Mouse (Mus musculus) neural tube, embryonic 11.5 days (tissue): ENCODE data around the gene Furin. TPM values are rescaled to one million over a fixed set of nuclear protein-coding genes. Genes with fewer than 3 reads are reported as not detected.
A peak's percentile ranks its signal among the peaks of the same experiment; 100 is the strongest.

Experiments used
- ATAC-seq: fragments of 200-750 bp; cut with Nextera tagmentation; 2 replicates; pipeline ENCODE4 v1.8.0; 2017; ENCODE audit warnings: moderate number of reproducible peaks, mild to moderate bottlenecking, moderate TSS enrichment, moderate library complexity; ENCODE audit not compliant: insufficient read depth, low FRiP score, low TSS enrichment
- DNase-seq: peaks from one replicate; pipeline ENCODE4 v3.0.0-alpha.2; 2015; ENCODE audit warnings: low spot score
- H3K27ac ChIP-seq: fragments of 300-500 bp; sonication (generic); 2 replicates; pipeline ENCODE4 v1.5.1; 2014; ENCODE audit warnings: low read depth, mild to moderate bottlenecking, low read length
- H3K27me3 ChIP-seq: fragments of 300-500 bp; sonication (generic); 2 replicates; pipeline ENCODE4 v1.6.1; 2014; ENCODE audit warnings: mild to moderate bottlenecking, low read length, mixed read lengths; ENCODE audit not compliant: control insufficient read depth, insufficient read depth
- H3K36me3 ChIP-seq: fragments of 300-500 bp; sonication (generic); 2 replicates; pipeline ENCODE4 v1.6.1; 2014; ENCODE audit warnings: mild to moderate bottlenecking, low read length, moderate library complexity, mixed read lengths; ENCODE audit not compliant: control insufficient read depth, insufficient read depth
- H3K4me1 ChIP-seq: fragments of 300-500 bp; sonication (generic); 2 replicates; pipeline ENCODE4 v1.6.1; 2014; ENCODE audit warnings: low read length, mixed read lengths; ENCODE audit not compliant: control insufficient read depth, insufficient read depth
- H3K4me2 ChIP-seq: fragments of 300-500 bp; sonication (generic); 2 replicates; pipeline ENCODE4 v1.6.1; 2014; ENCODE audit warnings: low read depth, mild to moderate bottlenecking, moderate library complexity
- H3K4me3 ChIP-seq: fragments of 300-500 bp; sonication (generic); 2 replicates; pipeline ENCODE4 v1.5.1; 2014; ENCODE audit warnings: low read depth, low read length
- H3K9ac ChIP-seq: fragments of 300-500 bp; sonication (generic); 2 replicates; pipeline ENCODE4 v1.6.1; 2014; ENCODE audit warnings: mild to moderate bottlenecking, low read length
- H3K9me3 ChIP-seq: fragments of 300-500 bp; sonication (generic); 2 replicates; pipeline ENCODE4 v1.6.1; 2016; ENCODE audit warnings: low read length; ENCODE audit not compliant: control insufficient read depth
- WGBS: fragments of 180-500 bp; shearing (Covaris S2); extraction: QIAGEN DNeasy Blood & Tissue Kit; methylation state at CpG from one replicate; pipeline ENCODE4 v1.1.7; 2014; 5-methylcytosine and 5-hydroxymethylcytosine counted together
- polyA plus RNA-seq: library from polyadenylated mRNA; unstranded; fragments of >200 nt; fragmentation: Nextera tagmentation; extraction: Ambion mirVana; gene quantifications from 2 replicates; pipeline ENCODE4 v1.2.1, GENCODE M21; 2014

The Furin gene
- polyA plus RNA-seq, 1 experiment from 2014 or later = 4.9 TPM

DNA sequence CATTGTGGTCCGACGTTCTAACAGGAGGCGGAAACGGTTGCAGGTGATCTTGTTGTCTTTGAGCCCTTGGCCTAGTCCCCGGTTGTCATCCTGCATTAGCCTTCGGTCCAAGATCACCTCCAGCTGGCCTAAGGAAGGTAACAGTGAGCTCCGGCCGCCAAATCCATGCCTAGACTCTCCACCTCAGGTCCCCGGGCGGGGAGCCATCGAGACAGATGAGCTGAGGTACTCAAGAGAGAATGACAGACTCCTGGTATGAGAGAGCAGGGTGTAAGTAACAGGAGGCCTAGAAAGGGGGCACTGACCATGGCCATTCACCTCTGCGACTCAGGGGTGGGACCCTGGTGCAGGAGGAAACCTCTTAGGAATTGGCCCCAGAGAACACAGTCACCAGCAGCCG, 48.9 kb downstream of the Furin start:
- Histone ChIP-seq H3K9me3 (no peaks in the 10 kb centered on the region), H3K4me3 (no peak overlapping the region), H3K27me3 (no peaks in the 10 kb centered on the region), H3K4me2 (no peak overlapping the region), H3K36me3 (peaks cover 11% of the 10 kb centered on the region), H3K27ac (no peak overlapping the region), H3K9ac (no peak overlapping the region), H3K4me1 (0 out of 2 replicates have a peak, but pooled peaks cover 5% of the 10 kb centered on the region)
- 90% methylated on average over 13 of the region's 13 CpGs for WGBS
- DNase-seq (no peak), ATAC-seq (no peak)

DNA sequence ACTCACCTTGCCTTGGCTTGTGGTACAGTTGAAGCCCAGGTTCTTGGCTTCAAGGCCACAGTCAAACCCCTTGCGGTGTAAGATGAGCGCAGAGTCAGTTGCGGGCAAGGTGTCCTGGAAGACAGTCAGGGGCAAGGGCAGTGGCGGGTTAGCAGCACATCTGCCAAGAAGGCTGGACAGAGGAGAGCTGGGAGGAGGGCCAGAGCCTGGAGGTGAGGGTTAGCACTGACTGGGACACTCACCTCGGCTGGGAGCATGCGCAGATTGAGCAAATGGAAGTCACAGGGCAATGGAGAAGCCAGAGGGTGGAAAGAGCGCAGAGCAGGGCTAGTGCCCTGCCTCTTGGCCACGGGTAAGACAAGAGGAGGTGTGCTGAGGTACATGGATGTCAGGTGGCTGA, 52.3 kb downstream of the Furin start:
- H3K36me3 ChIP-seq = peaks cover 10% of the 10 kb centered on the region
- no peak overlapping the region for H3K27ac ChIP-seq
- 92% methylated on average over 8 of the region's 8 CpGs for WGBS
- no peaks in the 10 kb centered on the region for H3K27me3 ChIP-seq
- DNase-seq (no peak), ATAC-seq (no peak)
- no peak overlapping the region for H3K4me3 ChIP-seq
- 0 out of 2 replicates have a peak, but pooled peaks cover 5% of the 10 kb centered on the region for H3K4me1 ChIP-seq
- H3K9ac ChIP-seq = no peak overlapping the region
- H3K4me2 ChIP-seq = no peak overlapping the region
- no peaks in the 10 kb centered on the region for H3K9me3 ChIP-seq

DNA sequence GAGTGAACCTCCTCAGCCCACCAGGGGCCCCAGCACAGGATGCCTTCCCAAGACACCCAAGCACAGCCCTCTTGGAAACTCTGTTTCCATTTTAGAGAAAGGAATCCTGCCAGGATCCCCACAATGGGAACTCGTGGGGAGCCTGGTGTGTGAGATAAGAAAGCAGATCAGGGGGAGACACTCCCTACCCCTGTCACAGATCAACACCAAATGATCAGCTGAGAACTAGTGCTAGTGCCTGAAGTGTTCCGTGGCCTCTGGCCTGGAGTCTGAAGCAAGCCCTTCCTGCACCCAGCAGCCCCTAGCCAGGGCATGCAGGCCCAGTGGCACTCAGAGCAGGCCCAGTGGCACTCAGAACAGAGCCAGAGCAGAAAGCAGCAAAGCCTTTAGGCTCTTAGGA, 54.4 kb downstream of the Furin start:
- H3K27ac ChIP-seq = no peak overlapping the region
- peaks cover 10% of the 10 kb centered on the region for H3K36me3 ChIP-seq
- DNase-seq (no peak), ATAC-seq (no peak)
- no peaks in the 10 kb centered on the region for H3K4me1 ChIP-seq
- H3K9me3 ChIP-seq = no peaks in the 10 kb centered on the region
- H3K4me3 ChIP-seq = no peak overlapping the region
- H3K27me3 ChIP-seq = no peaks in the 10 kb centered on the region
- no peak overlapping the region for H3K9ac ChIP-seq
- 85% methylated on average over 2 of the region's 2 CpGs for WGBS
- H3K4me2 ChIP-seq = no peak overlapping the region

DNA sequence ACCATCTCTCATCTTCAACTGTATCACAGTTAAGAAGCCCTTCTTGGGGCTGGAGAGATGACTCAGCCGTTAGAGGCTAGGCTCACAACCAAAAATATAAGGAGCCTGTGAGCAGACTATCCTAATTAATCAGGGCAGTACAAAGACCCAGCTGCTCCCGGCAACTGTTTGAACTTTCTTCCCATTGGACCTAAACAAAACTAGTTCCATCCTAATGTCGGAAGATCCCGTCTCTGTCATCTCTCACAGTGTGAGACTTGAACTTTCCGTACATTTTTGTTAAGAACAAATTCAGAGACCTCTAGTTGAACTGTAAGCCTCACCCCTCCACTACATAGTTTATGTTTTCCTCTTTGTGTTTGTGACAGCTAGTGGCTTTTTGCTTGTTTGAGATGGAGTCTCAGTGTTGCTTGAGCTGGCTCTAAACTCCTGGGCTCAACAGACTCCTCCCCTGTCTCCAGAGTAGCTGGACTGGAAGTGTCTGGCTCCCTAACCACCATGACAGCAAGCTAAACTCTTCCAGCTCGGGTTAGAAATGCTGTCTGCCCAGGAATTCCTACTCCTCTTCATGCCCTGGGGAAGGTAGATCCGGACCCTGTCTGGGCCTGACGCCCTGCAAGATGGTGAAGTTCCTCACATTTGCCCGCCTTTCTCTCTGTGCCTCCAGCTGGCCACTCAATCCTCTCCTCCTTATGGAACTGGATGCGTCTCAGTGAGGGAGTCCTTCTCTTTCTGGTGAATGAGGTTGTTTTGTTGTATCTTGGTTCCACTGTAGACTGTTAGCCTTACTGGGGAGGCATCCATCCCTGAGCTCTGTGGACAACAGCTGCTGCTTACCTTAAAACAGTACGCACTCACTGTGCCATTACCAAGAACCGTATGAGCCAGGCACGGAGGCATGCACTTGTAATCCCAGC, 57.3 kb downstream of the Furin start:
- Histone ChIP-seq H3K9ac (no peak overlapping the region), H3K27ac (0 out of 2 replicates have a peak overlapping the region, but pooled peaks have one; percentile 34)
- no peak for DNase-seq

DNA sequence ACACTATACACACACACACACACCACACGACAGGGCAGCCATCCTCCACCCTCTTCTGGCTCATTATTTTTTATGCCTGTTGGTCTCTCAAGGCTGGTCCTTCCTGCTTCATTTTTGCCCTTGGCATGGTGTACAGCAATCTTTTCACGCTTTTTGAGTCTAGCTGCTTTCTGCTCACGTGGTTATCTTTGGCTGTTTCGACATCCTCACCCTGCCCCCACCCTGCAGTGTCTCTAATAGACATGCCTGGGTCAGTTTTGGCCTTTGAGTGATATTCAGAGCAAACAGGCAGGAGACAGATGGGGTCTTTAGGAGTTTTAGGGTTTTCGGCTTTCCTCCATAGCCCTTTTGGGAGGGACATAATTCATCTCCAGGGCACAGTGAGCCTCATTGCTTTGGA, 58.4 kb downstream of the Furin start:
- no peak overlapping the region for H3K4me2 ChIP-seq
- peaks cover 8% of the 10 kb centered on the region; the same call in 1 of the 2 replicates for H3K4me1 ChIP-seq
- ATAC-seq = no peak
- no peak overlapping the region for H3K9ac ChIP-seq
- H3K27ac ChIP-seq = no peak overlapping the region
- 88% methylated on average over 5 of the region's 5 CpGs for WGBS
- H3K9me3 ChIP-seq = no peaks in the 10 kb centered on the region
- no peak overlapping the region for H3K4me3 ChIP-seq
- 0 out of 2 replicates have a peak, but pooled peaks cover 3% of the 10 kb centered on the region for H3K36me3 ChIP-seq
- no peak for DNase-seq
- no peaks in the 10 kb centered on the region for H3K27me3 ChIP-seq

More for the DNA sequence above, 57.3 kb downstream of the Furin start:
- Histone ChIP-seq H3K36me3 (peaks cover 5% of the 10 kb centered on the region), H3K4me1 (peaks cover 4% of the 10 kb centered on the region; the same call in 1 of the 2 replicates), H3K27me3 (no peaks in the 10 kb centered on the region), H3K4me3 (no peak overlapping the region), H3K9me3 (no peaks in the 10 kb centered on the region), H3K4me2 (no peak overlapping the region)
- no peak for ATAC-seq
- 64% methylated on average over 13 of the region's 13 CpGs for WGBS

DNA sequence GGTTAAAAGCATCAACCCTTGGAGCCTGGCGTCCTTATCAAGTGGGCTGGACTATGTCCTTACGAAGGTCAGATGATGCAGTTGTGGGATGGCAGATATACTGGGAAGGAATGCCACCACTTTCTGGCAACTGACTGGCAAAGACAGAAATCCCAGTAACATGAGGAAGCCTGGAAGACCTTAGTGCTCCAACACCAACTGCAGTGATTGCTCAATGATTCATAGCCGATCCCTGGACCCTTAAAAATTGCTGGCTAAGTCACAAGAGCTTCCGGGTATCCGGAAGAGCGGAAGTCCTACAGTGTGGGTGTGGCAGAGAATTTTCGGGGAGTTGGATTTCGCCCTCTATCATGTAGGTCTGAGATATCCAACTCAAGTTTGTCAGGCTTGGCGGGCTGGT, 59.1 kb downstream of the Furin start:
- Histone ChIP-seq H3K27ac (no peak overlapping the region), H3K4me1 (peaks cover 8% of the 10 kb centered on the region; the same call in 1 of the 2 replicates), H3K4me2 (no peak overlapping the region), H3K36me3 (no peaks in the 10 kb centered on the region), H3K9me3 (no peaks in the 10 kb centered on the region), H3K4me3 (no peak overlapping the region), H3K9ac (no peak overlapping the region), H3K27me3 (no peaks in the 10 kb centered on the region)
- 97% methylated on average over 9 of the region's 9 CpGs for WGBS
- no peak for ATAC-seq
- DNase-seq = no peak

DNA sequence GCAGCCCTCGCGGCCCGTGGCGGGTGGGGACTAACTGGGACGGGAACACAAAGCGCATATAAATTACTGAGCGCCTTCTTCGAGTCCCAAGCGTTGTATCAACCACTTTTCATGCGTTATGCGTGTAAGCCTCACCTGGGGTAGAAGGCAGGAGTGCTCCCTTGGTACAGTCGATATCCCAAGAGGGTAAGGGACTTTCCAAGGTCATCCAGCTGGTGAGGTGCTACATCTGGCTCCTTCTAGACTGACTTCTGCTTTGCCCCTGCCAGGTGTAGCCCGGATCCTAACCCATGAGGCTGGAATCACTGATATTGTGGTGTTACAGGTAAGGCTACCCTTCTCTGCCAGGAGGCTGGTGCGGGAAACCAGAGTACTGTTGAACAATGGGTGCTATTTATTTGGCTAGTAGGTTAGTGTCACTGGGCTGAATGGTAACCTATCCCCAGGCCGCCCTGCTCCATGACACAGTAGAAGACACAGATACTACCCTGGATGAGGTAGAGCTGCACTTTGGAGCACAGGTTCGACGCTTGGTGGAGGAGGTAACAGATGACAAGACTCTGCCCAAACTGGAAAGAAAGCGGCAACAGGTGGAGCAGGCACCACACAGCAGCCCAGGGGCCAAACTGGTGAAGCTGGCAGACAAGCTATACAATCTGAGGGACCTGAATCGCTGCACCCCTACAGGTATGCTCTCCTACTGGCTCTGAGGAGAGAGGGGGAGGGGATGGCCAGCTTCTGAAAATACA, 61.8 kb downstream of the Furin start:
- peak overlapping the region; percentile 68; the same call in 1 of the 2 replicates for H3K27ac ChIP-seq
- no peaks in the 10 kb centered on the region for H3K36me3 ChIP-seq
- no peaks in the 10 kb centered on the region for H3K27me3 ChIP-seq
- ATAC-seq = no peak
- H3K4me2 ChIP-seq = peak overlapping the region; percentile 76
- H3K4me3 ChIP-seq = peak overlapping the region; percentile 47
- peak overlapping the region; percentile 77 for H3K9ac ChIP-seq
- H3K4me1 ChIP-seq = peaks cover 15% of the 10 kb centered on the region
- no peak for DNase-seq
- 28% methylated on average over 19 of the region's 19 CpGs for WGBS
- H3K9me3 ChIP-seq = no peaks in the 10 kb centered on the region

DNA sequence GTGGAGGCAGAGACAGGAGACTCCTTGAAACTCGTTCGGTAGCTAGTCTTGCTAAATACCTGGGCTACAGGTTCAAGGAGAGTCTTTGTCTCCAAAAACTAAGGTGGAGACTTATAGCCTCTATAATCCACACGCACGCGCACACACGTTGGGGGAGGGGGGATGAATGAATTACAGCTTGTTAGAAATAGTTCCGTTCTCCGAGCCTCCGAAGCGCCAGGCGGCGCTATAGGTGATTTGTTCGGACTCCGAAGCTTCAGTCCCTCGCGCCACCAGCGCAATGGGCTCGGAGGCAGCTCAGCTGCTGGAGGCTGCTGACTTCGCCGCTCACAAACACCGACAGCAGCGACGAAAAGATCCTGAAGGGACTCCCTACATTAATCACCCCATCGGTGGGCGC, 62.4 kb downstream of the Furin start, which contains the start of gene Hddc3:
Gene Hddc3 (plus strand): TSS at position 247 of the 400 bp plus-strand sequence.
- Histone ChIP-seq H3K4me1 (peaks cover 15% of the 10 kb centered on the region), H3K9me3 (no peaks in the 10 kb centered on the region), H3K36me3 (no peaks in the 10 kb centered on the region), H3K4me2 (peak within 1 kb of the TSS; percentile 76), H3K27me3 (no peaks in the 10 kb centered on the region), H3K4me3 (peak within 1 kb of the TSS; percentile 47), H3K27ac (peak within 1 kb of the TSS; percentile 68; the same call in 1 of the 2 replicates), H3K9ac (peak within 1 kb of the TSS; percentile 77)
- DNase-seq = peak; percentile 95
- ATAC-seq = peak; percentile 39; the same call in 1 of the 2 replicates
- WGBS = 1% methylated on average over 25 of the region's 25 CpGs
